Mouse (Mus musculus) mesoderm, embryonic 11.5 days (tissue): ENCODE measurements around the gene Ubxn4.
A peak's percentile ranks its signal among the peaks of the same experiment; 100 is the strongest.
"Not testable (repeated sequence)": the region's sequence is repeated elsewhere in the genome, so short reads cannot be mapped to it uniquely, and the experiment has no call there.

Experiments used
- DNase-seq: peaks from one replicate; pipeline ENCODE4 v3.0.0-alpha.2; 2012; ENCODE audit warnings: low read depth, low spot score

Gene Ubxn4

GRCm38 (mm10) chr1:128243627-128243995 lies at the start of gene Ubxn4:
Gene Ubxn4, plus strand, starts transcription at chr1:128243964.
- no peak for DNase-seq

- DNase-seq: no peak
Measured at GRCm38 (mm10) chr1:128194011-128194410, 49.8 kb upstream of the Ubxn4 start.

GRCm38 (mm10) chr1:128197353-128197752 lies 46.4 kb upstream of the Ubxn4 start:
- no peak for DNase-seq

- peak; percentile 63 for DNase-seq
Measured at GRCm38 (mm10) chr1:128213261-128213660, 30.5 kb upstream of the Ubxn4 start.

GRCm38 (mm10) chr1:128221886-128222285 lies 21.9 kb upstream of the Ubxn4 start:
- no peak for DNase-seq

- DNase-seq: no peak
Measured at GRCm38 (mm10) chr1:128223304-128223703, 20.5 kb upstream of the Ubxn4 start.

- DNase-seq: no peak
Measured at GRCm38 (mm10) chr1:128235181-128235580, 8.6 kb upstream of the Ubxn4 start.

GRCm38 (mm10) chr1:128243996-128244726 lies 397 bp downstream of the Ubxn4 start:
- peak; percentile 98 for DNase-seq

- peak; percentile 15 for DNase-seq
Measured at GRCm38 (mm10) chr1:128244727-128245355, 1.1 kb downstream of the Ubxn4 start.

- DNase-seq: not testable (repeated sequence)
Measured at GRCm38 (mm10) chr1:128267061-128267460, 23.3 kb downstream of the Ubxn4 start.

- no peak for DNase-seq
Measured at GRCm38 (mm10) chr1:128270731-128271130, 27.0 kb downstream of the Ubxn4 start.

- DNase-seq: no peak
Measured at GRCm38 (mm10) chr1:128275908-128276307, 32.1 kb downstream of the Ubxn4 start.

GRCm38 (mm10) chr1:128278563-128278962 lies 34.8 kb downstream of the Ubxn4 start:
- no peak for DNase-seq

GRCm38 (mm10) chr1:128281753-128282152 lies 38.0 kb downstream of the Ubxn4 start:
- DNase-seq: no peak

- no peak for DNase-seq
Measured at GRCm38 (mm10) chr1:128282924-128283323, 39.2 kb downstream of the Ubxn4 start.

- no peak for DNase-seq
Measured at GRCm38 (mm10) chr1:128284157-128284690, 40.5 kb downstream of the Ubxn4 start.

- no peak for DNase-seq
Measured at GRCm38 (mm10) chr1:128285136-128285535, 41.4 kb downstream of the Ubxn4 start.

GRCm38 (mm10) chr1:128290295-128290694 lies 46.5 kb downstream of the Ubxn4 start:
- no peak for DNase-seq

GRCm38 (mm10) chr1:128293524-128293923 lies 49.8 kb downstream of the Ubxn4 start:
- DNase-seq: no peak

- DNase-seq: no peak
Measured at GRCm38 (mm10) chr1:128295296-128295695, 51.5 kb downstream of the Ubxn4 start.

- no peak for DNase-seq
Measured at GRCm38 (mm10) chr1:128295717-128296528, 52.2 kb downstream of the Ubxn4 start.

GRCm38 (mm10) chr1:128303900-128304299 lies 60.1 kb downstream of the Ubxn4 start:
- DNase-seq: no peak
